Mouse (Mus musculus): ENCODE data around the gene Pgp. TPM values are rescaled to one million over a fixed set of nuclear protein-coding genes. Genes with fewer than 3 reads are reported as not detected.
"Not testable (repeated sequence)": the region's sequence is repeated elsewhere in the genome, so short reads cannot be mapped to it uniquely, and the experiment has no call there.

Pgp gene
- total RNA-seq (2021): 10 to 100 TPM; 44.6 TPM
- long read RNA-seq, experiment 1, transcript Pgp-202 (1 exons, 2,428 nt): minor isoform, 56 of 268 reads
- long read RNA-seq, experiment 1, transcript Pgp-201 (2 exons, 2,627 nt): major isoform, 212 of 268 reads
- long read RNA-seq, experiment 1, partial matches to known transcripts: 0 of 268 reads
- long read RNA-seq, experiment 1, other reads (novel, unspliced or antisense): 0 of 268 reads
- long read RNA-seq, experiment 2, transcript Pgp-201 (2 exons, 2,627 nt): major isoform, 249 of 314 reads
- long read RNA-seq, experiment 2, transcript Pgp-202 (1 exons, 2,428 nt): minor isoform, 63 of 314 reads
- long read RNA-seq, experiment 2, partial matches to known transcripts: 0 of 314 reads
- long read RNA-seq, experiment 2, other reads (novel, unspliced or antisense): 2 of 314 reads

DNA sequence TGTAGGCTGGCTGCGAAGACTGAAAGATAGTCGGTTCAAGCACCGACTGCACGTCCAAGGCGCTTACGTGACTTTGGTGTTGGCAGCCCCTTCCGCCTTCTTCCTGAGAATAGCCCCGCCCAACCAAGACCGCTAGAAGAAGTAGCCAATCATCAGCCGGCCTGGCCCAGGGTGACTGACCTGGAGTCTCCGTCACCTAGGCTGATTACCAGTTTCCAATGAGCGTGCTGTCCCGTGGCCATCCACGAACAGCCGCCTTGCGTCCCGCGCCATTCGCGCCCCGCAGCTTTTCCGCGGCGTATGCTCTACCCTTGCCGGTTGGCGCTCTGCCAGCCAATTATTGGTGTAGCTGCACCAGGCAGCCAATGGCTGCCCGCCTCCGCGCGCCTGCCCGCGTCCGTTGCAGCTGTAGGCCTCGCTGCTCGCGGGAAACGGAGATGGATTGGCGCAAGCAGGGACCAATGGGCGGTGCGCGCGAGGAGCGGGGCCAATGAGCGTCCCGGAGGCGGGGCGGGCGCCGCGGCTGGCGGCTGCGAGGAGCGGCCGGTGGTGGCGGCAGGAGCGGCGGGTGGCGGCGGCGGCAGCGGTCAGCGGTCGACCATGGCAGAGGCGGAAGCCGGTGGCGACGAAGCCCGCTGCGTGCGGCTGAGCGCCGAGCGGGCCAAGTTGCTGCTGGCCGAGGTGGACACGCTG is at the start of gene Pgp, which contains the start of gene E4f1:
Gene Pgp (plus strand): TSS at position 483 of the 693 bp plus-strand sequence.
Gene E4f1 (minus strand): TSS at position 404 of the 693 bp plus-strand sequence.
- intact Hi-C loops (cut with DNase I; ENCODE audit: low total_unique reads): no loop called here
- peak; percentile 99 for DNase-seq

DNA sequence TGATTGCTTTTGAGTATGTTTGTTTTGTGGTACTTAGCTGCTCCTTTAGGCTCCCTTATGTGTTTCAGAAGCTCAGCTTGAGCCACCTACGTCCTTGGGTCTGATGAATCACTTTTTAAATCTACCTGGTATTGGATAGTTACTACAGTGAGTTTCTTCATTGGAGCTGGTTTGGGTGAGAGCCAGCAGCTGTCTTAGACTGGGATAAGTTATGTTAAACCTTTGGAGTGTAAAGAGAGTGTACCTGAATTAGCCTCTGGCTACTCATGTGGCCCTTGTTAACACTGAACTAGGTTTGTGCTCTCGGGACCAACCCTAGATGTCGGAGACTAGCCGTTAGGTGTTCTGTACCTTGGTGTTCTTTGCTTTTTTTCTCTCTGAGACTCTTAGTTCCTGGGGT is 47.1 kb upstream of the Pgp start:
- DNase-seq: no peak
- intact Hi-C loops (cut with DNase I; ENCODE audit: low total_unique reads): no loop called here

DNA sequence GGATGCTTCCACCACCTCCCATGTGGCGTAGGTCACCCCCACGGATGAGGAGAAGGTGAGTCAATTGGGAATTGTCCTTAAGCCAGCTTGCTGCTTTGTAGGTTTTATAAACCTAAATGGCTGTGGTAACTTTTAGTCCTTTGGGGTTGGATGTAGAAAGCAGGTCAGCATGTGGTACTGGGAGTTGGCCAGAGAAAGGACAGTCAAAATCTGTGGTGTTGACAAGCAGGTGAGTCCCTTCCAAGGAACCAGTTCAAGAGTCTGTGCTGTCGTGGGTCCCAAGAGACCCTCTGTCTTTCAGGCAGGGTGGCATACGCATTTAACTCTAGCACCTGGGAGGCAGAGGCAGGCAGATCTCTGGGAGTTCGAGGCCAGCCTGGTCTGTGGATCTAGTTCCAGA is 45.7 kb upstream of the Pgp start:
- intact Hi-C loops (cut with DNase I; ENCODE audit: low total_unique reads): no loop called here
- no peak for DNase-seq

DNA sequence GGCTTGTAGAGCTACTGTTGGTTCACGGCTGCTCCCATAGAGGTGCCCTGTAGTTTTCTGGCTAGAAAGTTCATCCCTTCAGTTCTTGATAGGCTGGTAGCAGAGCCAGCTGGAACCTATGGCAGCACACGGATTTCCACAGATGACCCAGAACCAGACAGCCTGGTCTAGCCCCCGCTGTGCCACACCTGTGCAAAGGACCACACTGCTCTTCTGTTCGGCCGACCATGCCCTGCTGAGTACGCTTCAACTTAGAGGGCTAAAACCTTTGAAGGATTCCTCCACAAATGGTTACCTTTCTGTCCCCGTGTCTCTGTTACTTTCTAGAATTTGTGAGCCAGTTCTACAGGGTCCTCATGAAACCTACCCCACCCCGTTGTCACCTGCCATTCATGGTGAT is 44.9 kb upstream of the Pgp start:
- DNase-seq; intact Hi-C loops (cut with DNase I; ENCODE audit: low total_unique reads): not testable (repeated sequence)

DNA sequence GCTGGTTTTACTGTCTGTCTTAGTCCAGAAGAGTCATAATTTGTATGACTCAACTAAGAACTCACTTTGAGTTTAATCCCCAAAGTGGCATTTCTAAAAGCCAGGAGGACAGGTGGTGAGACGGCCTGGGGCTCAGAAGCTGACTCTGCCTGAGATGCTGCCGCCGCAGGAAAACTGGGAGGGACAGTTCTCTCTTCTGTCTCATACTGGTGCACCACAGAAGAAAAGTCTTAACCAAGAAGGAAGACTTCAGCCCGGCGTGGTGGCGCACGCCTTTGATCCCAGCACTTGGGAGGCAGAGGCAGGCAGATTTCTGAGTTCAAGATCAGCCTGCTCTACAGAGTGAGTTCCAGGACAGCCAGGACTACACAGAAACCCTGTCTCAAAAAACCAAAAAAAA is 44.3 kb upstream of the Pgp start:
- DNase-seq: no peak
- intact Hi-C loops (cut with DNase I; ENCODE audit: low total_unique reads): no loop called here

DNA sequence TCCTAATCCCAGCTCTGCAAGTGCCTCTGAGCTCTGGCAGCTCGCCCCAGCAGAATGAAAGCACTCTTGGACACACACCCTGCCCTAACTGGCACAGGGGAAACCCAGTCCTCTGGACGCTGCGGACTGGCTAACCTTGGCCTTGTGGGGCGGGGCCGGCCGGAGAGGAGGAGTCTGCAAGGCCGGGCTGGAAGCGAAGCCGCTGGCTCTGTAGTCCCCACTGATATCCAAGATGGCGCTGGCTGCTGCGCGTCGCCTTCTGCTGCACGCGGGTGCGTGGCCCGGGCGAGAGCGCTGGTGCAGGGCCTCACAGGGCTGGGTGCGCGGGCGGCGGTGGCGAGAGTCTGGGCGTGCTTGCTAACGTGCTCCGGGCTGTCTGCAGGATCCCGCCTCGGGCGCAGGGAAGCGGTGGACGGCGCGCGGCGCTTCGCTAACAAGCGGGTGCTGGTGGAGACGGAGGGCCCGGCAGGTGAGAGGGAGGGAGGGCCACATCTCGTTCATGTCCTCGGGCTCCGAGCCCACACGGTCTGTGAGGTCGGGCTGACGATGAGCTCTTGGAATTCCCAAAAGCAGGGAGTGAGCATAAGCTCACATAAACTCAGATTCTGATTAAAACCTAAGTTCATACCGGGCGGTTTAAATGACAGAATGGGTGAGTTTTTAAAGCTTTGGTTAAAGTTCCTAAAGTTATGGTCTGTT is 43.6 kb upstream of the Pgp start, which contains the start of gene Eci1:
Gene Eci1 (plus strand): TSS at position 171 of the 699 bp plus-strand sequence.
- intact Hi-C loops (cut with DNase I; ENCODE audit: low total_unique reads): no loop called here
- DNase-seq: peak; percentile 98

DNA sequence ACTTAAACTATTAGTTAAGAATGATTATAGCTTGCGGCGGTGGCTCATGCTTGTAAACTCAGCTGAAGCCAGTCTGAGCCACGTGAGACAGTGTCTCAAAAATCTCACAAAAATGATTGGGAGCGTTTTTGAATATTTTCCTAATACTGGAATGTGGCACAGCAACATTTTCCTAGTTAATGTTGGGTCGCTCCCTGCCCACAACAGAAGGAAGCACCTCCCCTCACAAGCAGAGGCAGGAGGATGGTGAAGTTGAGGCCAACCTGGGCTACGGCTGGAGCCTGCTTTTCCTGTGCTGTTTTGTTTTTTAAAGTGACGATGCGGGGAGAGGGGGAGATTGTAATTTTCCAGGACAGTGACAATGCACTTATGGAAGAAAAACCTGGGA is 43.0 kb upstream of the Pgp start:
- DNase-seq: no peak
- intact Hi-C loops (cut with DNase I; ENCODE audit: low total_unique reads): no loop called here

DNA sequence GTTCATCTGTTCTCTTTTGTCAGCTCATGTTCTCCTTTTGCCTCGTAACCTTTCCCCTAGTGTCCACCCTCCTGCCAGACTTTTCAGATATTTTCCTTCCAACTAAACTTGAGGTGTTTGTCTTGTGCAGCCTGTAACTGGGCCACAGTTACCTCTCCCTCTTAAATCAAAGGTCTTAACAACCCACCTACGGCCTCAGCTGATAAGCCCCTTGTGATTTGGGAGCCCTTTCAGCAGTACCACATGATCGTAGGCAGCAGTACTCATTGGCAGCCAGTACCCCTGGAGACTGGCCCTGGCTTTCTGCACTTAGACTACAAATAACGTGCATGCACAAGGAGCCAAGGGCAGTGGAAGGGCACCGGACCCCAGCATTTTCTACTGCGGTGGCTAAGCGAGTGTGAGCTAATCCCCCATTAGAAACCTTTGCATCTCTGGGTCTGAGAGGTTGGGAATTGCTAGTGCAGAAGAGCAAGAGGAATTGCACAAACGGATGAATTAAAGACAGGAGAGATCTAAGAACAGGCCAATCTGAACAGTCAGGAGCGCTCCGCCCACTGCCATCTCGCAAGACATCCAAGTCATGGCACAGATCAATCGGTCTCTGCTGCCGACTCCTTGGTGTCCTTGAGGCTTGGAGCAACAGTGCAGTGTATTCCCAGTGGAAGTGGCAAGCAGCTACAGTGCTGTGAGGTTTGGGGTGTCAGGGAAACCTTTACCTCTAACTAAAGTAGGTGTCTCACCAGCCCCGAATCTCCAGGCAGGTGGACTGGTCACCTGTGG is 40.8 kb upstream of the Pgp start:
- DNase-seq: no peak
- intact Hi-C loops (cut with DNase I; ENCODE audit: low total_unique reads): no loop called here

DNA sequence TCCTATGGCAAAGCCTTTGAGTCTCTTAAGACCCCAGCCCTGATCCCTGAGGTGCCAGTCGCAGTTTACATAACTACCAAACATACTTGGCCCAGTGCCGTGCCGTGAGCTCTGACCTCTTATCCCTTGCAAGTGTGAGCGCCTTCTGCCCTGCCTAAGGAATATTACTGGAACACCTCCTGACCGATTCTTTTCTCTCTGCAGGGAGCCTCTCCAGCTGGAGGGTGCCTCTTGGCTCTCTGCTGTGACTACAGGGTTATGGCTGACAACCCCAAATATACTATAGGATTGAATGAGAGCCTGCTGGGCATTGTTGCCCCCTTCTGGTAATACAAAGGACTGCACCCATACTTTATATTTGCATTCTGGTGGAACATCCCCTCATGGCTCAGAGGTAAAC is 33.2 kb upstream of the Pgp start:
- DNase-seq: no peak
- intact Hi-C loops (cut with DNase I; ENCODE audit: low total_unique reads): no loop called here

DNA sequence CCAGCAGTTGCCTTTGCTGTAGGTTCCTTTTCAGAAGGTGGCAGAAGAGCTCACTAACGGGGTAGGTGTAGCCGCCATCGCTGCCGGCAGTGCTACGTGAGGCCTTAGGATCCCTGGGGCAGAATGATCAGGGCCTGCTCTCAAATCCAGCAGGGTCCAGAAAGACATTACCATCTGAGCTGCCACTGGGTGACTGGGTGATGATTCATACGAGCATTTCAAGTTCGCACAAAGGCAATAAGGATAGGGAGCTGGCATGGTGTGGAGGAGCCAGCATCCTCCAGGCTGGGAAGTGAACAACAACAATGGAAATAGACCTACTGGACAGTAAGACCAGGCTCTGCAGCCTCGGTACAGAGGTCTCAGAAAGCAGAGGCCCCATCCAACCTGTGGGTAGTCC is 29.8 kb upstream of the Pgp start:
- DNase-seq: no peak
- intact Hi-C loops (cut with DNase I; ENCODE audit: low total_unique reads): no loop called here

DNA sequence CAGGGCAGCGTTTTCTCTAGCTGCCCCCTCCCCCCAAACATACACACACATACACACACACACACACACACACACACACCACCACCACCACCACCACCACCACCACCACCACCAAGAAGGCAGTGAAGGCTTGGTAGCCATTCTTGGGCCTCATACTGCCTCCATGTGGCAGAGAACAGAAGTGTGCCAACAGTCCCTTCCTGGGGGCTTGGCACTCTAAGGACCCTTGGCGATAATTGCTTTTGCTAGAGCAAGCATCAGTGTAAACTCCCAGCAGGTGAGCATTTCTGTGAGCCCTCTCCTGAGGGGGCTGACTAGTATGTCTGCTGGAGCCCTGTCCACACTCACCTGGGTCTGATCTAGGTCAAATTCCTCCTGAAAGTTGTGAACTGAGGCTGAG is 29.0 kb upstream of the Pgp start:
- intact Hi-C loops (cut with DNase I; ENCODE audit: low total_unique reads): no loop called here
- no peak for DNase-seq

DNA sequence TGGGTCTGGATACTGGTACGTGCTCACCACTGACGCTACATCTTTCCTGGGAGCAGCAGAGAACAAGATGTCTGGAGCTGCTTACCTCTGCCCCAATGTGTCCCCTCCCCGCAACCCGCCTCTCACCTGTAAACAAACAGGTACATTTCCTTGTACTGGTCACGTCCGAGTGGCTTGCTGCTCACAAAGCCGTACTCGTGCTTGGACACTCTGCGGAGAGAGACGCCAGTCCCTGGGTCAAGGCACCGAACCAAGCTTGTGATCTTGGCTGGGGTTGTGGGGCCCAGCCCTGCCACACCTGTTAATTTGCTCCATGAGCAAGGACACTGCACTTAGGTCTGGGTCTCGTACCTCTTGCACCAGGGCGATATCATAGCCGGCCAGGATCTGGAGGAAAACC is 28.1 kb upstream of the Pgp start:
- intact Hi-C loops (cut with DNase I; ENCODE audit: low total_unique reads): no loop called here
- DNase-seq: no peak

DNA sequence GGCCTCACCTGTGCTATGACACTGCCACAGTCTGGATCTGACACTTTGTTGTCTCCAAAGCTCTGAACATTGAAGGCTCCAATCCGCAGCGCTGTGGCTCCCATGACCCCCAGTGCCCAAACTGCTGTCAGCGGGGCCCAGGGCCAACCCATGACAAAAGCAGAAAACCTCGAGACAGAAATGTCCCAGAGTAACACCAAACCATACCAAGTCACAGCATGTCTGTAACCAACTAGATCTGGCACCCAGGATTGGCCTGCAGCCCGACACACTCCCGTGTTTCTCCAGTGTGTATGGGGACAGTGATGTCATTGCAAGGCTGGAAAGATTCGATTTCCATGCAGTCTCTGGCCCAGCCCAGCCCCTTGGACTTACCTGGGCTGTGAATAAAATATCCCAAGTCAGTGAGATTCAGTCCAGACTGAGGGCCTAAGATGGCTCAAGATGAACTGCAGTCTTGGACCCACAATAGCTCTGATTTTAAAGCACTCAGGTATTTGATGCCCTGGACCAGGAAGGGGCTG is 27.5 kb upstream of the Pgp start, which contains the start of gene Dnase1l2:
Gene Dnase1l2 (minus strand): TSS at position 474 of the 524 bp plus-strand sequence.
- DNase-seq: no peak

DNA sequence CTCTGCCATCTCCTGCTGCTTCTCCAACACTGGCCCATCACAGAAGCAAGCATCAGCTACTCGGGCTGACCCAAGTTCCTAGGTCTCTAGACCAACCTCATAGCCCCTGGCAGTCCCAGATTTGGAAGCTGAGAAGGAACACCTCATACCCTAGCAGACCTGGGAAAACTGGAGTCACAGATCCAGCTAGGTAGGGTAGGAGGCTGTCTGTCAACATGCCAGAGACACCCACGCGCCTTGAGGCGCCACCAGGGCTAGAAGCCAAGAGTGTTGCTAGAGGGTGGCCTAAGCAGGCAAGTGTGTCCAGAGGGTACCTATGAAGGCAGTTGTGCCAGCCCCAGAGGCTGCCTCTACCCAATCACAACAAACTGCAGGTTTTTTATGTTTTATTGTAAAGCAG is 26.8 kb upstream of the Pgp start:
- intact Hi-C loops (cut with DNase I; ENCODE audit: low total_unique reads): no loop called here
- DNase-seq: no peak

More for the DNA sequence above, 27.5 kb upstream of the Pgp start, which contains the start of gene Dnase1l2:
- intact Hi-C loops (cut with DNase I; ENCODE audit: low total_unique reads): no loop called here

DNA sequence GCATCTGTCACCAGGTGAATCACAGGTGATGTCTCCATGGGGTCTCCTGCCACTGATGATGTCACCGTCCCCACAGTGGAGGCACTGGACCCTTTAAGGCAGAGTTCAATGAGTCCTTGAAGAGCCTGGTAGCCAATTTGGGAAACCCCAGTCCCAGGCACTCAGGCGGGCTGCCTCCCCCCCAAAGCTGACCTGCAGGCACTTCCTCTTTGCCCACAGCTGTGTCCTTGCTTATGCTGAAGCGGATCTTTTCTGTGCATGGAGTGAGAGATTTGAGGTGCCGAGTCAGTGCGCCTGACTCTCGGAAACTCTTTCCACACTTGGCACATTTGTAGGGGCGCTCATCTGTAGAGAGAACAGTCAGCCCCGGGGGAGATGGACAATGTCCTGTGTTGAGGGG is 23.6 kb upstream of the Pgp start:
- intact Hi-C loops (cut with DNase I; ENCODE audit: low total_unique reads): no loop called here
- no peak for DNase-seq

DNA sequence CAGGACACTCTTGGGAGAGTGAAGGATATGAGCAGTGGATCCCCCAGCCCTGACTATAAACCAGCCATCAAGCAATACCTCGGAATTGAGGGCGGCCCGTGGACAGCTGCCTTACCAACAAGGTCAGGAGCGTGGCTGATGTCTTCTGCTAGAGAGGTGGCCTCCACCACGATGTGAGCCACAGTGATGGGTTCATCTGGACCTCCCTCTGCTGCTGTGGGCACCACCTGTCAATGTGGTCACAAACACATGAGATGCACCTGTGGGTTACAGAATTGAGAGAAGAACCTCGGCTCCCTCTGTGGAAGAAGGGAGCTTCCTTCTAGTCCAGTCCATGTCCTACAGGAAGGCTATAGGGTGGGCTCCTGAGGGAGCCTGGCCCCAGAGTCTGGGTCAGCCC is 20.7 kb upstream of the Pgp start:
- DNase-seq: no peak
- intact Hi-C loops (cut with DNase I; ENCODE audit: low total_unique reads): no loop called here

DNA sequence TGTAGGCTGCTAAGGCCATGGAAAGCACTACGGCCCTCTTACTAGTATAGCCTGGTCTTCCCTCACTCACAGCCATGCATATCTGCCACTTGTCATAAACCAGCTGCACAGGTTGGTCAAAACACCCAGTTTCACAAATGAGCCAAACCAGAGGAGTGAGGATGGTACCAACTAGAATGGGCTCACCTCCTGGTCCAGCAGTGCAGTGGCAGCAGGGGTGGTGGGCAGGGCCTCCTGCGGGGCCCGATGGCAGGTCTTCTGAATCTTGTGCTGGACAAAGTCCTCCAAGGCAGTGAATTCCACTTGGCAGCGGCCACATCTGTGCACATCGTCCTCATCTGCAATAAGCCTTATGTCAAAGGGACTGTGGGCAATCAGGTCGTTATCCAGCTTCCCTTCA is 19.0 kb upstream of the Pgp start:
- intact Hi-C loops (cut with DNase I; ENCODE audit: low total_unique reads): no loop called here

DNA sequence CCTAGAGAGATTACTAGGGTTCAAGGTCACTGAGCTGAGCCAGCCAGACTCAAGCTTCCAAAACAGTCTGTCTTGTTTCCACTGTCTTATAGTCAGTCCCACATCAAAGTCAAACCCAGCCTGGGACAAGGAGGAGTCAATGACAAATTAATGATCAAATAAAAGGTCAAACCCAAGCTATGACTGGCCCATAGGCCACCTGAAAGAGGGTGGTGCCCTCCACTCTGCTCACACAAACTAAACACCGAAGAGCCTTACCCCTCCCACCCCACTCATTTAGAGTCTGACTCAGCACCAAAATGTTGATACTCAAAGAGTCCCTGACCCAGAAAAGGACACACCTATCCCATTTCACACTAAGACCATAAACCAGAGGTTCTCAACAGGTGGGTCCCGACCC is 16.8 kb upstream of the Pgp start:
- no peak for DNase-seq
- intact Hi-C loops (cut with DNase I; ENCODE audit: low total_unique reads): no loop called here

More for the DNA sequence above, 19.0 kb upstream of the Pgp start:
- no peak for DNase-seq

DNA sequence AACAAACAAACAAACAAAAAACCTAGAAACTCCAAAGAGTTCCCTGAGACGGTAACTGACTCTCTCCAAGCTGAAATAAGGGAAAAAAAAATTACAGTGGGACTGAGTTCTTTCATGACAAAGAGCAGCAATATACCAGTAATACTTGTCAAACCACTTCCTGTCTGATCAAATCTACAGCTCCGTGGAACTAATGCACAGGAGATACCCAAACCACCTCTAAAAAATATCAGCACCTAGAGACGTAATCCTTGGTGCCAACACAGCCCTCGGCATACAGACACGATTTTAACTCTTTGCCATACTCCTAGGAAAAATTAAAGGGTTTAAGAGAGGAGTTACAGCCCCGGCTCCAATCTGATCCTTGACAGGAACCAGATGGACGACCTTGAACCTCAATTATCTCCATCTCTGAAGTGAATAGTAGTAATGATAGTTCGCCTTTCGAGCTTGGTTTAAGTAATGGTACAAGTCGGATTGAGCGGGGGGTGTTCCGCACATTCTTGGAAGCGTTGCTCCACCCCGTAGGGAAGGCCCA is 15.9 kb upstream of the Pgp start:
- no peak for DNase-seq
- intact Hi-C loops (cut with DNase I; ENCODE audit: low total_unique reads): no loop called here

Measured in gastrocnemius, postnatal 14 days (tissue).